Mouse (Mus musculus) cortical plate, adult 2 months (tissue): ENCODE results near the gene Fadd.

Source experiments
- CTCF ChIP-seq: fragments of 200-500 bp; IDR thresholded peaks from 2 replicates; pipeline ENCODE4 v1.5.1; 2011; ENCODE audit warnings: mild to moderate bottlenecking, control low read depth, low read length; ENCODE audit not compliant: insufficient read depth; ENCODE audit errors: extremely low read depth
- POLR2A ChIP-seq: fragments of 200-500 bp; IDR thresholded peaks from 2 replicates; pipeline ENCODE4 v1.6.1; 2011; ENCODE audit warnings: mild to moderate bottlenecking, low read length, control low read depth; ENCODE audit not compliant: insufficient read depth; ENCODE audit errors: extremely low read depth

- TF ChIP-seq POLR2A (no peak), CTCF (no peak)
These were observed 38.1 kb upstream of the Fadd start for GRCm38 (mm10) chr7:144620315-144620714.
